Mouse (Mus musculus): ENCODE data around the gene Nin. TPM values are rescaled to one million over a fixed set of nuclear protein-coding genes. Genes with fewer than 3 reads are reported as not detected.

Nin gene
- total and polyA plus RNA-seq, 3 experiments = 9.1 to 34.2 (median 29.7) TPM

GRCm38 (mm10) chr12:70082935-70083532, 30.5 kb downstream of the Nin start:
- DNase-seq = no peak

GRCm38 (mm10) chr12:70082485-70082884, 31.0 kb downstream of the Nin start:
- no peak for DNase-seq

GRCm38 (mm10) chr12:70078471-70079025, 35.0 kb downstream of the Nin start:
- DNase-seq = no peak

GRCm38 (mm10) chr12:70076493-70076892, 37.0 kb downstream of the Nin start:
- no peak for DNase-seq

GRCm38 (mm10) chr12:70075001-70075400, 38.5 kb downstream of the Nin start:
- DNase-seq = no peak

GRCm38 (mm10) chr12:70070888-70071287, 42.6 kb downstream of the Nin start:
- DNase-seq = no peak

GRCm38 (mm10) chr12:70070306-70070705, 43.2 kb downstream of the Nin start:
- no peak for DNase-seq

GRCm38 (mm10) chr12:70068647-70069257, 44.8 kb downstream of the Nin start:
- no peak for DNase-seq

- DNase-seq = no peak
These were observed 45.7 kb downstream of the Nin start for GRCm38 (mm10) chr12:70067849-70068248.

GRCm38 (mm10) chr12:70062114-70062513, 51.4 kb downstream of the Nin start:
- DNase-seq = peak; percentile 26

GRCm38 (mm10) chr12:70058956-70059851, 54.3 kb downstream of the Nin start:
- no peak for DNase-seq

- no peak for DNase-seq
These were observed 62.8 kb downstream of the Nin start for GRCm38 (mm10) chr12:70050699-70051098.

GRCm38 (mm10) chr12:70048741-70049140, 64.8 kb downstream of the Nin start:
- peak; percentile 19 for DNase-seq

- no peak for DNase-seq
These were observed 66.2 kb downstream of the Nin start for GRCm38 (mm10) chr12:70047281-70047680.

- no peak for DNase-seq
These were observed 69.2 kb downstream of the Nin start for GRCm38 (mm10) chr12:70044353-70044752.

- DNase-seq = no peak
These were observed 70.1 kb downstream of the Nin start for GRCm38 (mm10) chr12:70043421-70043820.

GRCm38 (mm10) chr12:70040981-70041380, 72.5 kb downstream of the Nin start:
- DNase-seq = no peak

GRCm38 (mm10) chr12:70036722-70037305, 76.7 kb downstream of the Nin start:
- no peak for DNase-seq

GRCm38 (mm10) chr12:70026233-70026632, 87.3 kb downstream of the Nin start:
- no peak for DNase-seq

GRCm38 (mm10) chr12:70025431-70025830, 88.1 kb downstream of the Nin start:
- no peak for DNase-seq

- no peak for DNase-seq
These were observed 89.9 kb downstream of the Nin start for GRCm38 (mm10) chr12:70023580-70023979.

GRCm38 (mm10) chr12:70018153-70018552, 95.4 kb downstream of the Nin start:
- no peak for DNase-seq

Data from adrenal gland, adult 2 months (tissue).